Mouse (Mus musculus): Measurements from ENCODE around the gene Adgre5. TPM values are rescaled to one million over a fixed set of nuclear protein-coding genes. Genes with fewer than 3 reads are reported as not detected.

Adgre5 gene
- 31.8 and 56.7 TPM in 2 replicates for total RNA-seq (2015; ENCODE audit: low replicate concordance)
- total RNA-seq (2017; ENCODE audit: low replicate concordance) = 17.1 and 27.1 TPM in 2 replicates

- ATAC-seq (replicated peaks; ENCODE audit: low FRiP score, poor library complexity, severe bottlenecking) = no peak
Measured at GRCm38 (mm10) chr8:83740976-83741741, at the start of gene Adgre5. TSS of gene Adgre5 (minus strand) at chr8:83741326.

DNA sequence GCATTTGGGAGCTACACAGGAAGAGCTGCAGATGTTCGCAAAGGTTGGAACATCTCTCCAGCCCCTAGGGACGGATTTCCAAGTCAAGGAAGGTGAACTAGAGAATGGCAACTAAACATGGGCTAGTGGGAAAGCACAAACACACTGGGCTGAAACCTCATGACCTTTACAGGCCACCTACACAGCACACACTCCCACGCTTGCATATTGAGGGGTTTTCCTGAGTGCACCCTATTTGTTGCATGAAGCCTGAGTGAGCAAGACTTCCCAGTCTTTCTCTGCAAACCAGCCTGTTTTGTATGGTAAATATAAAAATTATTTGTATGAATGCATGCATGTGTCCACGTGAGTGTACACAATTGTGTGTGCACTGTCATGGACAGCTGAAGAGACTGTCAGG is 48.7 kb upstream of the Adgre5 start:
- no peak for ATAC-seq (replicated peaks; ENCODE audit: low FRiP score, poor library complexity, severe bottlenecking)

- no peak for ATAC-seq (replicated peaks; ENCODE audit: low FRiP score, poor library complexity, severe bottlenecking)
Measured at GRCm38 (mm10) chr8:83785046-83785445, 43.9 kb upstream of the Adgre5 start.

DNA sequence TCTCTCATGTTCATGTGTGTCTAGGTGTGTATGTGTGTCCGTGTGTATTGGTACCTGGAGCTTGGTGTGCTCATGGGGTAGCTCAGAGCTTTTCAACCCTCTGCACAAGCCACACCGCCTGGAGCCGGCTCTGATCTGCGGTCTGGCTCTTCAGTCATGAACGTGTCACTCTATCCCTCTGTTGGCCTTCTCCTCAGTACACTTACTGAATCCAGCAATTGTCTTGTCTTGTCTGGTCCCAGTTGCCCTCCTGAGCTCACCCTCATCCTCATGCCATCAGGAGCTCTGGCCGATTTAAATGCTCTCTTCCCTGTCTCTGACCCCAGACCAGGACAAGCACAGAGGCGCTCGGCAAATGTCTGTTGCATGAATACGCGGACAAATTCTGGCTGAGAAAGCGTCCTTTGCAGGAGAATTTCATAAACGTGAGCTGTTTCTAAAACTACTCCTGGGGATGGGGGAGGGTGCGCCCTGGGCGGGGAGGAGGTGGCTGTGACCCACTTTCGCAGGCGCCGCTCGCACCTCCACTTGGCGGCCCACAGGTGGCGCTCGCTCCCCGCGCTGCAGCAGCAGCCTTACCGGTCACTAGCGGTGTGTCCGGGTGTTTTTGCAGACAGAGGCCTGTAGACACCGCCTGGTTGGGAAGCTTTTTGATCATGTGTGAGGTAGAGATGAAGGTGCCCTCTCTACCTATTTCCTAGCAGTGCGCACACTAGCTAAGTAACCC is 41.9 kb upstream of the Adgre5 start:
- peak; percentile 86 for ATAC-seq (replicated peaks; ENCODE audit: low FRiP score, poor library complexity, severe bottlenecking)

- no peak for ATAC-seq (replicated peaks; ENCODE audit: low FRiP score, poor library complexity, severe bottlenecking)
Measured at GRCm38 (mm10) chr8:83779610-83780009, 38.5 kb upstream of the Adgre5 start.

- ATAC-seq (replicated peaks; ENCODE audit: low FRiP score, poor library complexity, severe bottlenecking) = no peak
Measured at GRCm38 (mm10) chr8:83778051-83778450, 36.9 kb upstream of the Adgre5 start.

DNA sequence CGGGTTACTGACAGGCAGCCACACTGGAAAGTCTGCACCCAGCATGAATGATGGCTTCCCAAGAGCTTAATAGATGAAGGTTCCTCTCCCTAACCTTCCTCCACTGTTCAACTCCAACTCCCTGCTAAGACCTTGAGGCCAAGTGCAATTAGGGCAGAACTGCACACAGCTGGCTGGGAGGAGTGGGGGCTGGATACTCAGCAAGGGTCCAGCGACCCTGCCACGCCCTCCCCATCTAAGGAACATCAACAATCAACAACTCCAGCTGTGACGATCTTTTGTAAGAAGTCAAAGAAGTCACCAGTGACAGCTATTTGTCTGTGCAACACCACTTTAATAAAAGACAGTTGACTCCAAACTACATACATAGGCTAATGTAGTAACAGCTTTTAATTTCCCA is 35.5 kb upstream of the Adgre5 start:
- ATAC-seq (replicated peaks; ENCODE audit: low FRiP score, poor library complexity, severe bottlenecking) = no peak

- ATAC-seq (replicated peaks; ENCODE audit: low FRiP score, poor library complexity, severe bottlenecking) = no peak
Measured at GRCm38 (mm10) chr8:83774221-83774620, 33.1 kb upstream of the Adgre5 start.

- ATAC-seq (replicated peaks; ENCODE audit: low FRiP score, poor library complexity, severe bottlenecking) = no peak
Measured at GRCm38 (mm10) chr8:83773452-83773846, 32.3 kb upstream of the Adgre5 start.

DNA sequence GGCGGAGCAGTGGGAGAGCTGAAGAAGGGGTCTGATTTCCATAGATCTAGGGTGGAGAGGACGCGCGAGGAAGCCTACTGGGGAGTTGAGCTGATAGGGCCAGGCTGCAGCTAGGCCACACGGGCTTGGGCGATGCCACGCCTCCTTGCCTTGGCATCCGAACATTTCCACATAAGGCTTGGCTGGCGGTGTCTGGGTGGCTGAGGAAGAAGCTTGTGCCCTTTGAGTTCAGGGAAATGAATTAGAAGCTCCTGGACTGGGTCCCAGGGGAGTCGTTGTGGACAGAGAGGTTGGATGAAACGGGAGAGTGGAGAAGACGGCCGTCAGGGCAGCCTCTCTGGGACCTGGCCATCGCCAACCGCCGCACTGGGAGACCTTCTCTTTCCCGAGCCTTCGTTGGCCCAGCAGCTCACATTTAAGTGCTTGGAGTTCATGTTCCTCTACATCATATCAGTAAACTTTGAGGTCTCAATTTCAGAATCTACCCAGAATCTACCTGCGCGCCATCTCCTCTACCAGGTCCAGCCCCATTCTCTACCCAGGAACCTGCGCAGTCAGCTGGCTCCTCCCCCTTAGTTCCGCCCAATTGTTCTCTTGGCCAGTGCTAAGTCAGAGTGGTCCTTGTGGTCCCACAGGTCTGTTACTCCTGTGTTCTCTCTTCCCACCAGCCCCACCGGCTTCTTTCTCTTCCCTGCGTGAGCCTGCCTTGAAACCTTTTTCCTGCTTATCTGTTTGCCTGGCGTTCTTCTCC is 31.8 kb upstream of the Adgre5 start:
- peak; percentile 53; the same call in 1 of the 2 replicates for ATAC-seq (replicated peaks; ENCODE audit: low FRiP score, poor library complexity, severe bottlenecking)

GRCm38 (mm10) chr8:83771791-83772190 is 30.7 kb upstream of the Adgre5 start:
- ATAC-seq (replicated peaks; ENCODE audit: low FRiP score, poor library complexity, severe bottlenecking) = no peak

DNA sequence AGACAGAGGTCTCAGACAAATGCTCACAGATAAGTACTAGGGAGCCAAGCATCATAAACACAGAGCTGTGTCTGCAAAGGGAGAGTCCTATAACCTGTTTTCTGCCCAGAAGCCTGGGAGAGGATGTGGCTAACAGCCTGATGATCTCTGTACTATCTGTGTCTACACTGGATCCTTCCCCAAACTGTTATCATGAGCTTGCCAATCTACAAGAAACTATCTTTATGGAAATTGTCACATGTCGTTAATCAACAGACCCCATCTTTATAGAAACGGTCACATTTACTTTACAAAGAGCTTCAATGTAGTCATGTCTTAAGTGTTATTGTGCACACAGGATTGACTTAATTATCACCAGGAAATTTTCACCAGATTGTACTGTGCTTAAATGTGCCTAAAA is 29.5 kb upstream of the Adgre5 start:
- ATAC-seq (replicated peaks; ENCODE audit: low FRiP score, poor library complexity, severe bottlenecking) = no peak

- no peak for ATAC-seq (replicated peaks; ENCODE audit: low FRiP score, poor library complexity, severe bottlenecking)
Measured at GRCm38 (mm10) chr8:83769720-83770119, 28.6 kb upstream of the Adgre5 start.

DNA sequence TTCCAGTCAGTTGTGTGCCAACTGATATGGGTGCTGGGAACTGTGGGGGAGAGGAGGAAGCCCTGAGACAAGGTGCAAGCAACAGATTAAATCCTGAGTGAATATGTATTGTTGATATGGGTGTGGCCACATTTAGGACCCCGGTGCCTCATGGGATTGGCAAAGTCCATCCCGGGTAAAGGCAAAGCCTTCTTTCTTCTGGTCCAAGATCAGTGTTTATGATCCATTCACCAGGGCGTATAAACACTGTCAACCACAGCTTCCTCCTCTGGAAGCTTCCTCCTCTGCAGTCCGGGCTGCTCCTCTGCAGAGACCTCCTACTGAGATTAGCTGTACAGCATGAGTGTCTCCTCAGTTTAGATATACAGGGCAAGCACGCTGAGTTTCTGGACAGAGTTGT is 27.4 kb upstream of the Adgre5 start:
- no peak for ATAC-seq (replicated peaks; ENCODE audit: low FRiP score, poor library complexity, severe bottlenecking)

DNA sequence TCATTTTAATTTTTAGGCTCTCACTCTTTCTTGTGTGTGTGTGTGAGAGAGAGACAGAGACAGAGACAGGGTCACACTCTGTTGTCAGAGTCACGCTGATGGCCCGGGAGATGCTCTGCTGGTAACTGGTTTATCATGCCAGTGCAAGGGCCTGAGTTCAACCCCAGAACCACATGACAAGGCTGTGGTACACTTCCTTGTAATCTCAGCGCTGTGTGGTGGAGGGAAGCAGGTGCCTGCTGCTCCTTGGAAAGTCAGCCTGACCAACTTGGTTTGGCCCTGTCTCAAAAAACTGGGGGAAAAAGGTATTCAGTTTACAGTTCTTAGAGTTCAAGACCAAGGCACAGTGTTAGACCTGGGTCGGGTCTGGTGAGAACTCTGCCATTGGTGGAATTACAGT is 26.3 kb upstream of the Adgre5 start:
- ATAC-seq (replicated peaks; ENCODE audit: low FRiP score, poor library complexity, severe bottlenecking) = no peak

DNA sequence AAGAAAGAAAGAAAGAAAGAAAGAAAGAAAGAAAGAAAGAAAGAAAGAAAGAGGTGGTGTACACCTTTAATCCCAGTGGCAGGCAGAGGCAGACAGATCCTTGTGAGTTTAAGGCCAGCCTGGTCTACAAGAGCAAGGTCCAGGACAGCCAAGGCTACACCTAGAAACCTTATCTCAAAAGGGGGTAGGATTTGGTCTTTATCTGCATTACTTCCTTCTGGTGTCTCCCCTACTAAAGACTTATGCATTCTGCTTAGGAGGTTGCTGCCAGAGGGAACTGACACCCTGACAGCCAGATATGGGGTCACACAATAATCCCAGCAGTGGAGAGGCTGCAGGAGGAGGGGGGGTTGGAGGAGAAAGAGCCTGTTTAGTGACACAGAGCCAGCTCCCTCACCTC is 24.5 kb upstream of the Adgre5 start:
- ATAC-seq (replicated peaks; ENCODE audit: low FRiP score, poor library complexity, severe bottlenecking) = no peak

DNA sequence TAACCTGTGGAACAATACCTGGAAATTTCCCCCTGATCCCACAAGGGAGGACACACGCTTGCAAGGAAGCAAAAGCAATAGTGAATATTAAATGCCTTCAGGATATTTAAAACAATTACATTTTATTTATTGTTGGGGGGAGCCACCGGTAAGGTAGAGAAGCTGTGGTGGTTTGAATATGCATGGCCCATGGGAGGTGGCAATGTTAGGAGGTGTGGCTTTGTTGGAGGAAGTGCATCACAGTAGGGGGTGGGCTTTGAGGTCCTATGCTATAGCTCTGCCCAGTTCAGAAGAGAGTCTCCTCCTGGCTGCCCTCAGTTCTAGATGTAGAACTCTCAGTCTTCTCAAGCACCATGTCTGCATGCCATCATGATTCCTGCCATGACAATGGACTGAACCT is 23.6 kb upstream of the Adgre5 start:
- ATAC-seq (replicated peaks; ENCODE audit: low FRiP score, poor library complexity, severe bottlenecking) = no peak

- ATAC-seq (replicated peaks; ENCODE audit: low FRiP score, poor library complexity, severe bottlenecking) = no peak
Measured at GRCm38 (mm10) chr8:83764116-83764515, 23.0 kb upstream of the Adgre5 start.

DNA sequence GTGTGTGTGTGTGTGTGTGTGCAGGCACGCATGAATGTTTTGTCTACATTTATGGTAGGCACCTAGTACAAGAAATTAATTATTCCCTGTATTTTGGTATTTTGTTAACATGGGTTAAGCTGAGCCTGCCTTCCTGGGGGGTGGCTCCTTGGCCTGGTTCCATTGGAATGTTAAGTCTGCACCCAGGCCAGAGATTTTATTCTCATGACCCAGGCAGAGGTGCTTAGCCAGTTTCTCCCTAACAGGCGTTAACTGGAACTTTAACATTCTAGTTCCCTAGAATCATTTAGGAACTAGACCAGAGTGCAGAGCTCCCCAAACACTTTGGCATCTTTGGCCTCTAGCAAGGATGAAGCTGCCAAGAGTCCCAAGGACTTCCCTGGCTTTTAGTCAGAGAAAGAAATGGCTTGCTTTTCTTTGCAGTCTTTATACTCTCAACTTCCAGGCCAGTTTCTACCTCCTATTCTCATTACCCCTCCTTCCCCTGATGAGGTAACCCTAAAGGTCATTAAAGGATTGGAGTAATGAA is 18.2 kb upstream of the Adgre5 start:
- no peak for ATAC-seq (replicated peaks; ENCODE audit: low FRiP score, poor library complexity, severe bottlenecking)

- no peak for ATAC-seq (replicated peaks; ENCODE audit: low FRiP score, poor library complexity, severe bottlenecking)
Measured at GRCm38 (mm10) chr8:83758298-83758697, 17.2 kb upstream of the Adgre5 start.
